In genomic region chr6:39346991-39347501, GRCm38 (mm10) we compare ENCODE assay signal across 10 mouse cellular contexts. TPM values are rescaled to one million over a fixed set of nuclear protein-coding genes. Genes with fewer than 3 reads are reported as not detected.
DNase-seq lines count a peak whose midpoint lies in the region; ATAC-seq and TF ChIP-seq lines count a peak whose summit lies in the region.
"Had no signal": no experiment of that assay in that cellular context is flagged by ENCODE, and none has a peak within 500 bp of the region (broad histone marks: within the 10 kb centered on the region; RNA-seq: fewer than 3 reads in every experiment).

No protein-coding gene starts in this region.

- DNase-seq in R1 (ENCODE audit: low read depth, low spot score): peak; percentile 74
- DNase-seq in gastrocnemius, postnatal 14 days: no peak
- DNase-seq in kidney, postnatal 10 days: no peak
- no peak for DNase-seq in kidney, adult 18-20 months
- no peak for DNase-seq in spleen, adult 12 weeks (ENCODE audit: low spot score)
- DNase-seq: heart, postnatal 14 days had no signal

- intact Hi-C loops in gastrocnemius, postnatal 14 days (cut with DNase I; ENCODE audit: low total_unique reads): no loop called here

- TF ChIP-seq CTCF in E14TG2a.4 (conservative IDR thresholded peaks at IDR 0.05; ENCODE audit: low read length): no peak

- H3K27ac ChIP-seq in forebrain, embryonic 13.5 days: peak overlapping the region; percentile 54

- 0 out of 2 replicates have a peak overlapping the region, but pooled peaks have one; percentile 16 for H3K4me2 ChIP-seq in forebrain, embryonic 13.5 days

- H3K4me3 ChIP-seq in E14TG2a.4 (replicated peaks; ENCODE audit: low read length): peak overlapping the region; percentile 35; the same call in 1 of the 2 replicates
- H3K4me3 ChIP-seq in forebrain, embryonic 13.5 days: no peak overlapping the region

- no peaks in the 10 kb centered on the region for H3K9me3 ChIP-seq in E14TG2a.4 (ENCODE audit: low read length)
- H3K9me3 ChIP-seq in forebrain, embryonic 13.5 days (replicated peaks): no peaks in the 10 kb centered on the region

- 11% methylated on average over 15 of the region's 15 CpGs for WGBS in forebrain, embryonic 13.5 days

- H3K36me3 ChIP-seq in E14TG2a.4 (ENCODE audit: insufficient read depth, low read length): peaks cover 95% of the 10 kb centered on the region
- peaks cover 67% of the 10 kb centered on the region for H3K36me3 ChIP-seq in forebrain, embryonic 13.5 days (ENCODE audit: poor library complexity, severe bottlenecking)

- ATAC-seq in forebrain, embryonic 13.5 days: no peak
- ATAC-seq in megakaryocyte progenitor cell, adult 5-6 weeks (replicated peaks; ENCODE audit: poor library complexity): 0 out of 2 replicates have a peak, but pooled peaks have one; percentile 7

- H3K9ac ChIP-seq in forebrain, embryonic 13.5 days: 0 out of 2 replicates have a peak overlapping the region, but pooled peaks have one; percentile 16

- H3K4me1 ChIP-seq in E14TG2a.4 (replicated peaks; ENCODE audit: low read depth, low read length): peaks cover 71% of the 10 kb centered on the region
- H3K4me1 ChIP-seq in forebrain, embryonic 13.5 days: peaks cover 43% of the 10 kb centered on the region

- H3K27me3 ChIP-seq in E14TG2a.4 (ENCODE audit: insufficient read depth, low read length): no peaks in the 10 kb centered on the region
- H3K27me3 ChIP-seq in forebrain, embryonic 13.5 days: no peaks in the 10 kb centered on the region

RNA-seq across cellular contexts. Expression of gene Slc37a3, which starts 30.4 kb away (rescaled TPM):
- 53.5 and 56.3 TPM in 2 replicates for polyA plus RNA-seq in forebrain, embryonic 13.5 days (2015; fragmentation: Nextera tagmentation; extraction: Ambion mirVana)
- 0.59 and 0.73 TPM in 2 replicates for total RNA-seq in megakaryocyte progenitor cell, adult 5-6 weeks (2015)
- 1.7 and 3.4 TPM in 2 replicates for total RNA-seq in megakaryocyte progenitor cell, adult 5-6 weeks (2017)
- total RNA-seq in gastrocnemius, postnatal 14 days (2021): 10 to 100 TPM; 12.9 to 19.1 TPM

RNA-seq across cellular contexts. Expression of gene Rab19, which starts 33.9 kb away (rescaled TPM):
- 0.29 and 0.31 TPM in 2 replicates for polyA plus RNA-seq in forebrain, embryonic 13.5 days (2015; fragmentation: Nextera tagmentation; extraction: Ambion mirVana)
- 0.37 TPM in 1 of 2 replicates, not detected in the other for total RNA-seq in megakaryocyte progenitor cell, adult 5-6 weeks (2015)
- 0.34 and 0.42 TPM in 2 replicates for total RNA-seq in megakaryocyte progenitor cell, adult 5-6 weeks (2017)
- not detected for total RNA-seq in gastrocnemius, postnatal 14 days (2021)
- total RNA-seq: layer of hippocampus, postnatal 25 days had no signal
